Mouse (Mus musculus) hindbrain, embryonic 14.5 days (tissue): Measurements from ENCODE around the gene Apopt1. TPM values are rescaled to one million over a fixed set of nuclear protein-coding genes. Genes with fewer than 3 reads are reported as not detected.
"Not testable (repeated sequence)": the region's sequence is repeated elsewhere in the genome, so short reads cannot be mapped to it uniquely, and the experiment has no call there.

ENCODE experiments used
- ATAC-seq: fragments of 200-750 bp; cut with Nextera tagmentation; 2 replicates; pipeline ENCODE4 v1.8.0; 2017; ENCODE audit warnings: moderate number of reproducible peaks, mild to moderate bottlenecking, moderate TSS enrichment, moderate library complexity; ENCODE audit not compliant: low FRiP score
- DNase-seq: peaks from one replicate; pipeline ENCODE4 v3.0.0-alpha.2; 2015; ENCODE audit warnings: low spot score
- H3K27ac ChIP-seq: fragments of 300-500 bp; sonication (generic); 2 replicates; pipeline ENCODE4 v1.5.1; 2014; ENCODE audit warnings: mild to moderate bottlenecking, moderate library complexity
- H3K27me3 ChIP-seq: fragments of 300-500 bp; sonication (generic); 2 replicates; pipeline ENCODE4 v1.6.1; 2014; ENCODE audit warnings: mild to moderate bottlenecking, low read length, mixed read lengths; ENCODE audit not compliant: control insufficient read depth, insufficient read depth
- H3K36me3 ChIP-seq: fragments of 300-500 bp; sonication (generic); replicated peaks from 2 replicates; pipeline ENCODE4 v1.6.1; 2014; ENCODE audit not compliant: control insufficient read depth, insufficient read depth
- H3K4me1 ChIP-seq: fragments of 300-500 bp; sonication (generic); replicated peaks from 2 replicates; pipeline ENCODE4 v1.6.1; 2014; ENCODE audit warnings: antibody characterized with exemption, low read length, mixed read lengths; ENCODE audit not compliant: control insufficient read depth, insufficient read depth
- H3K4me2 ChIP-seq: fragments of 300-500 bp; sonication (generic); replicated peaks from 2 replicates; pipeline ENCODE4 v1.6.1; 2014; ENCODE audit warnings: mild to moderate bottlenecking, moderate library complexity
- H3K4me3 ChIP-seq: fragments of 300-500 bp; sonication (generic); replicated peaks from 2 replicates; pipeline ENCODE4 v1.5.1; 2014; ENCODE audit warnings: mild to moderate bottlenecking, low read length
- H3K9ac ChIP-seq: fragments of 300-500 bp; sonication (generic); 2 replicates; pipeline ENCODE4 v1.6.1; 2014
- H3K9me3 ChIP-seq: fragments of 300-500 bp; sonication (generic); 2 replicates; pipeline ENCODE4 v1.6.1; 2016; ENCODE audit warnings: low read length; ENCODE audit not compliant: control insufficient read depth
- WGBS: fragments of 180-500 bp; shearing (Covaris S2); extraction: QIAGEN DNeasy Blood & Tissue Kit; methylation state at CpG from one replicate; pipeline ENCODE4 v1.1.7; 2014; 5-methylcytosine and 5-hydroxymethylcytosine counted together
- polyA plus RNA-seq: library from polyadenylated mRNA; unstranded; fragments of >200 nt; fragmentation: Nextera tagmentation; extraction: Ambion mirVana; gene quantifications from 2 replicates; pipeline ENCODE4 v1.2.1, GENCODE M21; 2014

The Apopt1 gene
- polyA plus RNA-seq, 1 experiment from 2014 or later, result 61.4 TPM

DNA sequence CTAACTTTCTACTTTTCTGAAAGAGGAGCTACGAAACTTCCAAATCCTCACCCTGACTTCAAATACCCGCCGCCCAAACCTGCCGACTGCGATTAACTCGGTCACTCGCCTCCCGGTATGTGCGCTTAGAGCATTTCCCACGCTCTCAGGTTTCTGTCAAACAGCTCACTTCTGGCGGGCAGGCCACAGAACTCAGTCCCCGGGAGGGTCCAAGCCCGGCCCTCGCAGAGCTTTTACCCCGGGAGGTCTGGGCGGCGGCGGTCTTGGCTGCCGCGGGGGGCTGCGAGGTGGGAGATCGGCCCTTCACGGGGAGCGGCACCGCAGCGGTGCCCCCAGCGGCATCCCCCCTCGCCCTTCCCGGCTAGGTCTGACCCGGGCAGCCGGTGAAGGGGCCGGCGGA lies 585 bp upstream of the Apopt1 start:
- no peak for ATAC-seq
- Histone ChIP-seq H3K4me3 (peak overlapping the region; percentile 96), H3K27me3 (no peaks in the 10 kb centered on the region), H3K4me1 (peaks cover 15% of the 10 kb centered on the region), H3K36me3 (peaks cover 41% of the 10 kb centered on the region), H3K9me3 (no peaks in the 10 kb centered on the region), H3K27ac (peak overlapping the region; percentile 89), H3K9ac (peak overlapping the region; percentile 96), H3K4me2 (peak overlapping the region; percentile 84)
- no peak for DNase-seq
- WGBS, result 2% methylated on average over 28 of the region's 33 CpGs

DNA sequence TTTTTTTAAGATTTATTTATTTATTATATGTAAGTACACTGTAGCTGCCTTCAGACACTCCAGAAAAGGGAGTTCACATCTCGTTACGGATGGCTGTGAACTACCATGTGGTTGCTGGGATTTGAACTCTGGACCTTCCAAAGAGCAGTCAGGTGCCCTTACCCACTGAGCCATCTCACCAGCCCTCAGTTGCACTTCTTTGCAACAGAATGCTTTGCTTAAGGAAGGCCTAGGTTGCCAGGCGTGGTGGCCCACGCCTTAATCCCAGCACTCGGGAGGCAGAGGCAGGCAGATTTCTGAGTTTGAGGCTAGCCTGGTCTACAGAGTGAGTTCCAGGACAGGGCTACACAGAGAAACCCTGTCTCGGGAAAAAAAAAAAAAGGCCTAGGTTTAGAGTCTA lies 819 bp downstream of the Apopt1 start:
- WGBS, result 81% methylated on average over 6 of the region's 6 CpGs
- Histone ChIP-seq H3K27ac (peak overlapping the region; percentile 89; the same call in 1 of the 2 replicates), H3K4me3 (peak overlapping the region; percentile 96), H3K36me3 (peaks cover 29% of the 10 kb centered on the region), H3K4me1 (peaks cover 15% of the 10 kb centered on the region), H3K4me2 (peak overlapping the region; percentile 84), H3K9ac (peak overlapping the region; percentile 96)
- not testable (repeated sequence) for H3K9me3 ChIP-seq, DNase-seq, H3K27me3 ChIP-seq, ATAC-seq

DNA sequence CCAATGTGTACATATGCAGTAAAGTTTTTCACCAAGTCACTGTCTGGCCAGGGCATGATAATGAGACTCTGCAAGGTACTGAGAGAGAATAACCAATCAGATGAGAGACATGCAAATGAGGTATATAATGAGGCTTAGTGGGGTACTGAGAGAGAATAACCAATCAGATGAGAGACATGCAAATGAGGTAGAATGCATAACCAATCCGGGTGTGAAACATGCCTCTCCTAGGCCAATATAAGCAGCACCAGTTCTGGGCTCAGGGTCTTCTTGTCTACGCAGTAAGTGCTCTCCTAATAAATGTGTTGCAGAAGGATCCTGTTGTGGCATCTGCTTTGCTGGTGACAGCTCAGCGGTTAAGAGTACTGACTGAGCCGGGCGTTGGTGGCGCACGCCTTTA lies 3.4 kb downstream of the Apopt1 start:
- no peak overlapping the region for H3K9ac ChIP-seq
- WGBS, result 98% methylated on average over 7 of the region's 7 CpGs
- H3K4me1 ChIP-seq, result peaks cover 13% of the 10 kb centered on the region
- H3K4me3 ChIP-seq, result no peak overlapping the region
- ATAC-seq, result no peak
- 0 out of 2 replicates have a peak, but pooled peaks cover 5% of the 10 kb centered on the region for H3K36me3 ChIP-seq
- H3K27me3 ChIP-seq, result no peaks in the 10 kb centered on the region
- H3K4me2 ChIP-seq, result no peak overlapping the region
- H3K9me3 ChIP-seq, result no peaks in the 10 kb centered on the region
- H3K27ac ChIP-seq, result no peak overlapping the region
- no peak for DNase-seq

DNA sequence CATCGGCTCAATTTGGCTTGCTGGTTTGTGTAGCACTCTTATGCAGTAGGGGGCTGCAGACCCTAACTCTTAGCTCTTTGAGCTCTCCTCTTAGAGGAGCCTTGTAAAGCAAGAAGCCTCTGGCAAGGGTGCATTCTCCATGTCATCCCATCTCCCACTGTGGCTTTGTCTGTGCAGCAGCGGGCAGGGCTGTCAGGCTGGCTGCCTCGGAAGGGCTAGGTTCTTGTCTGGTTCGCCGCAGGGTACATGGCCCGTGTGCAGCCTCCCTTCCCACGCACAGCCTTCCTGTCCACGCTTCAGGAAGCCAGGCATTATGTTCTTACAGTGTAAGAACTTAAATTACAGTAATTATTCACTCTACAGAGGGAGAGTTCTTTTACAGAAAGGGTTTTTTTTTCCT lies 5.6 kb downstream of the Apopt1 start:
- Histone ChIP-seq H3K27me3 (no peaks in the 10 kb centered on the region), H3K4me1 (peaks cover 5% of the 10 kb centered on the region), H3K4me3 (no peak overlapping the region), H3K27ac (peak overlapping the region; percentile 72), H3K9me3 (no peaks in the 10 kb centered on the region), H3K9ac (peak overlapping the region; percentile 50), H3K36me3 (0 out of 2 replicates have a peak, but pooled peaks cover 12% of the 10 kb centered on the region), H3K4me2 (peak overlapping the region; percentile 22; the same call in 1 of the 2 replicates)
- DNase-seq (no peak), ATAC-seq (no peak)
- WGBS, result 29% methylated on average over 8 of the region's 8 CpGs

DNA sequence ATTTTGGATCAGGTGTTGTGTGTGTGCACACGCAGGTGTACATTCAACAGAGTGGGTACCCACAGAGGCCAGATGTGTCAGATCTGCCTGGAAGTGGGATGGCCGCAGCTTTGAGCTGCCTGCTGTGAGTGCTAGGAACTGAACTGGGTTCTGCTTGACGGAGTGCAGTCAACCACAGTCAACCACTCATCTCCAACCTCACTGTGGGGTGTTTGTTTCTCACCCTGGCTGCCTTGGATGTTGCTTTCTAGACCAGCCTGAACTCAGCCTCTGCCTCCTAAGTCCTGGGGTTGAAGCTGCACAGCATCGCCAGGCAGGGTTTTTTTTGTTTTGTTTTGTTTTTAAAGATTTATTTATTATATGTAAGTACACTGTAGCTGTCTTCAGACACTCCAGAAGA lies 7.2 kb downstream of the Apopt1 start:
- Histone ChIP-seq H3K4me1 (peaks cover 2% of the 10 kb centered on the region; the same call in 1 of the 2 replicates), H3K27me3 (no peaks in the 10 kb centered on the region), H3K4me3 (no peak overlapping the region), H3K4me2 (no peak overlapping the region), H3K9ac (no peak overlapping the region), H3K9me3 (no peaks in the 10 kb centered on the region), H3K27ac (no peak overlapping the region), H3K36me3 (peaks cover 19% of the 10 kb centered on the region)
- no peak for ATAC-seq
- WGBS, result 87% methylated on average over 4 of the region's 4 CpGs
- no peak for DNase-seq

DNA sequence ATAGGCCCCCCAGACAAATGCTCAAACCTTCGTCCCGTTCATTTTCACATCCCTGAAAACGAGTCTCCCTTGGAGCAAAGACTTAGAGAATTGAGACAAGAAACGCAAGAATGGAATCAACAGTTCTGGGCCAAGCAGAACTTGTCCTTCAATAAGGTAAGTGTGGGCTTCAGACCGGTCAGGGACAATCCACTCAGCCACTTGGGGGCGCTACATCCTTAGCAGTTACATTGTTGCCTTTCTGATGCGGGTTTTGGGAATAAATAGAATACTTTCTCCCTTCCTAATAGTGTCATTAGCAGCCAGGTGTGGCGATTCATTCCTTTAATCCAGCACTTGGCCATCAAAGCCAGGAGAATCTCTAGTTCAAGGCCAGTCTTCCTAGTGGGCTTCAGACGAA lies 9.6 kb downstream of the Apopt1 start:
- WGBS, result 74% methylated on average over 9 of the region's 9 CpGs

DNA sequence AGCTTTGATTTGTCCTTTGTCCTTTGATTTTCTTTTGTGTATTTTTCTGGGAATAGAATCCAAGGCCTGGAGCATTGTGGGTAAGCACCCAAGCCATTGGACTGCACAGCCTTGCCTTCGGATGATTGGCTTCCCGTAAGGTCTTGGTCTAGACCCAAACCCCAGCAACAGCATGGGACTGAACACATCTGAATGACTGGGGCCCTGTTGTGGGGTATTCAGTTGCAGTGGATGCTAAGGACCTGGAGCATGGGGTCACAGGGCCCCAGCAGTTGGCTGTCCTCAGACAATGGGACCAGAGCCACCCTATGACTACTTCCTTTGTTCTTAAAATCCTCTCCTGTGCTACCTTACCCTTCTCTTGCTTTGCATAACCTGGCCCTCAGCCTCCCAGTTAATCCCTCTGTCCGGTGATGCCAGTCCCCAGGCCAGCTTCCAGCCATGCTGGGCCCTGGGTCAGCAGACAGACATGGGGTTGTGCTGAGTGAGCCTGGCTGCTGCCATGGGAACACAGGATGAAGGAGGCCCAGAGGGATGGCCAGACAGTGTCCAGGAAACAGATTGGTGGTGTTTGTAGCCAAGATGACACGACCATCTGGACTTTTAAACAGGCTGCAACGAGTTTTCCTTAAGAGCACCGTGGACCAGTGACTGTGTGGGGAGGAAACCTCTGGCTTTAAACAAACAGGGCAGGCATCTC lies 11.7 kb downstream of the Apopt1 start:
- Histone ChIP-seq H3K27ac (peak overlapping the region; percentile 59), H3K36me3 (peaks cover 56% of the 10 kb centered on the region), H3K9ac (no peak overlapping the region), H3K4me2 (no peak overlapping the region), H3K27me3 (no peaks in the 10 kb centered on the region), H3K4me3 (no peak overlapping the region), H3K9me3 (no peaks in the 10 kb centered on the region), H3K4me1 (0 out of 2 replicates have a peak, but pooled peaks cover 2% of the 10 kb centered on the region)
- ATAC-seq (peak; percentile 51; the same call in 1 of the 2 replicates), DNase-seq (no peak)
- 34% methylated on average over 6 of the region's 6 CpGs for WGBS

More for the DNA sequence above, 9.6 kb downstream of the Apopt1 start:
- no peak overlapping the region for H3K4me3 ChIP-seq
- ATAC-seq (no peak), DNase-seq (no peak)
- peaks cover 2% of the 10 kb centered on the region; the same call in 1 of the 2 replicates for H3K4me1 ChIP-seq
- H3K27me3 ChIP-seq, result no peaks in the 10 kb centered on the region
- no peaks in the 10 kb centered on the region for H3K9me3 ChIP-seq
- H3K27ac ChIP-seq, result no peak overlapping the region
- H3K4me2 ChIP-seq, result no peak overlapping the region
- H3K9ac ChIP-seq, result no peak overlapping the region
- peaks cover 38% of the 10 kb centered on the region for H3K36me3 ChIP-seq

DNA sequence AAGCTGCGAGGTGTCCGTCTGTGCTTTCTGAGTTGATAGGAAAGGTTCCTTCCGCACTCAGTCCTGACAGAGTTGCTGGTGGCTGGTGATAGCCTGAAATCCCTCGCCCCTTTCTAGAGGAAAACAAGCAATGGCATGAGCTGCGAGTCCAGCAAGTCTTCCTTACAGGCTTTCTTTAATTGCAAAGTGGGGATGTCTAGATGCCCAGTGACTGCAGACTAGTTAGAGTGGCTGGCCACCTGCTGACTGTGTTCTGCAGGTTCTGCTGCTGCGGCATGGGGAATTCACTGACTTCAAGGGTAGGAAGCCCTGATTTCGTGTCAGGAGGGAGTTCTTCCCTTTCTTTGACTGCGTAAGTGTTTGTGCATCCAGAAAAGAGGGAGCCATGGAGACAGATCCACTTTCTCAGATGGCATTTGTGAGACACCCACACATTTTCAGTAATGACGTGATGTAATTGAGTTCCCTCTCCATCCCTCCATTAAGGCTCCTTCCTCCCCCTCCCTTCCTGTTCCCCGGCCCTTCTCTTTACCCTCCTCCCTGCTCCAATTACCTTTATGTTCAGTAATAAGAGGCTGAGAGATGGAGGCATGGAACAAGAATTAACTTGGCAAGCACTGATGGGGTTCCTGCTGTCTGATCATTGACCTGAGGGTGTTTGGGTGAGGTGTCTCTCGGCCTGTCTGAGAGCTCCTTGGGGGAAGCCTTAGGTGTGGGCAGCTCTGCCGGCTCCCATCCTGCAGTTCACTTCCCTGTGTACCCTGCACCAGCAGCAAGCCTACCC lies 12.5 kb downstream of the Apopt1 start:
- H3K9ac ChIP-seq, result no peak overlapping the region
- H3K27ac ChIP-seq, result peak overlapping the region; percentile 59; the same call in 1 of the 2 replicates
- DNase-seq (no peak), ATAC-seq (no peak)
- 72% methylated on average over 12 of the region's 12 CpGs for WGBS
- H3K9me3 ChIP-seq, result no peaks in the 10 kb centered on the region
- peaks cover 59% of the 10 kb centered on the region for H3K36me3 ChIP-seq
- no peak overlapping the region for H3K4me2 ChIP-seq
- no peaks in the 10 kb centered on the region for H3K27me3 ChIP-seq
- 0 out of 2 replicates have a peak, but pooled peaks cover 2% of the 10 kb centered on the region for H3K4me1 ChIP-seq
- no peak overlapping the region for H3K4me3 ChIP-seq

DNA sequence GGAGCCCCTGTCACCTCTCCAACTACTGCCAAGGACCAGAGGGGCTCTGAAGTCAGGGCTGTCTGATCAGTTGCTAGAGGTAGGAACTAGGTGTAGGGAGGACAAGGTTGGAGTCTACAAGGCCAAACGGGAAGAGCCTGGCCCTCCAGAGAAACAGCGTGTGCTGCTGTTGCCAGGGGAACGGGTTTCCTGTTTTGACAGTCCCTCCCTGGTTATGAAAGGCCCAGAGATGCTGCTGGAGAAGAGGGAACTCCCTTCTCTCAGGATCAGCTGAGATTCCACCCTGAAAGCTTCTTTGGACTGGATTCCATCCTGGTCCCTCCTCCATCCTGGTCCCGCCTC lies 13.0 kb downstream of the Apopt1 start:
- Histone ChIP-seq H3K27ac (no peak overlapping the region), H3K9me3 (no peaks in the 10 kb centered on the region), H3K36me3 (peaks cover 59% of the 10 kb centered on the region), H3K9ac (no peak overlapping the region), H3K4me1 (0 out of 2 replicates have a peak, but pooled peaks cover 2% of the 10 kb centered on the region), H3K27me3 (no peaks in the 10 kb centered on the region), H3K4me3 (no peak overlapping the region), H3K4me2 (no peak overlapping the region)
- 69% methylated on average over 4 of the region's 4 CpGs for WGBS
- DNase-seq (no peak), ATAC-seq (no peak)
